Mouse (Mus musculus) mouse trophoblast stem cell (cell line): Measurements from ENCODE around the gene Nos3.
"Not testable (repeated sequence)": the region's sequence is repeated elsewhere in the genome, so short reads cannot be mapped to it uniquely, and the experiment has no call there.

Source experiments
- in situ Hi-C, 2 experiments: fragments of 300-500 bp; cut with MseI, MboI; formaldehyde crosslinking; loops; 2 replicates in 1 of 2; 3 replicates in 1 of 2; pipeline ENCODE4 v1.15.1; 2025

Gene Nos3

DNA sequence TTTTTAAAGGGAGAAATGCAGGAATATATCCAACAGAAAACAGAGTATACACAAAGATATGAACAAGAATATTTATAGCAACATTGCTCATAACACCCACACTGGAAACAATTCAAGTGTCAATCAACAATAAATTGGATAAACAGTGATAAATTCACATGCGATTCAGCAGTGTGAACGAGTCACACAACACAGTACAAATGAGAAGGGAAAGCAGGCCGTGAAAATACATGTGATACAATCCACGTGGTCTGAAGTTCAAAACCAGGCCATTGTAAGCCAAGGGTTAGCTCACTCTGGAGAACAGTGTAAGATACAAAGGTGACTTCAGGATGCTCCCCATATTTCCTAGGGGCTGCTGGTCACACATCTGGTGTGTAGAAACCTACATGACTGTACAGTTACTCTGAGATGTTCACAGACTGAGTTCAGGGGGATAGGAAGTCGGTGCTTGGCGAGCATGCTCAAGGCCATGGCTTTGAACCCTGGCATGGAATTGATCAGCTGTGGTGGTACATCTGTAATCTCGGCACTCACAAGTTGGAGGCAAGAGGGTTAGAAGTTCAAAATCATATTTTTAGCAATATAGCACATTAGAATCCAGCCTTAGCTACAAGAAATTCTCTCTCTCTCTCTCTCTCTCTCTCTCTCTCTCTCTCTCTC, 10.2 kb downstream of the Nos3 start:
- in situ Hi-C loops: no loop called here

DNA sequence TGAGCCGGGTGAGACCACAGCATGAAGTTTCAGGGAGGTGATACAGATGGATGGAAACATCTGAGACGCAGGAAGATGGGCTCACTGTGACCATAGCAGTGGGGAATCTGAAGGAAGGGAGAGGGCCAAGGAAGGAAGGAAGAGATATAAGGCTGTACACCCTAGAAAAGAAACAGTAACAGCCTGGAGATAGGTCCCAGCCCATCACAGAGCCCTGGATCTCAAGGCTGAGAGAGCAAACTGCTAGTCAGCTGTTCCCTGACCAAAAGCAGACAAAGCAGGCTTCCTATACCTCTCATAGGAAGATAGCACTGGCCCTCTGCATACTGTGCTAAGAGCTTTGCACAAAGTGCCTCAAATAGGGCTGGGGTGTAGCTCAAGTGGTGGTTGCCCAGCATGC, 14.1 kb downstream of the Nos3 start:
- in situ Hi-C loops: no loop called here

- in situ Hi-C loops: no loop called here
These were observed 14.9 kb downstream of the Nos3 start for GRCm38 (mm10) chr5:24379501-24379900.

DNA sequence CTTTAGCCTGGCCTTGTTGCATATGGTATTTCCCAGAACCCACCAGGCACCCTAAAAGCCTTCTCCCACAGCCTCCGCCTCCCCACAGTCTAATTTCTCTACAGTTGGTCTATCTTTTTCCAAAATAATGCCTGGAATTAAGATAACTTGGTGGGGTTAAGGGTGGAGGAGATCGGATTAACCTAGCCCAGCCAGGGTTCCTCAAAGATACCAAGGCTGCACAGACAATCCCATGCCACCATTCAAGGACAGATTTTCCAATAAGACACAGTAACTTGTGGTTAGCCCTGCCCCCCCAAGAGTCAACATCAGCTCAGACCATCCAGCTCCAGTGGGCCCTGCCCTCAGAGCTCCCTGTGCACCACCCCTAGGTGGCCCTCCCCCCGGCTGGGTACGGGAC, 15.9 kb downstream of the Nos3 start:
- in situ Hi-C loops: no loop called here

- in situ Hi-C loops: no loop called here
These were observed 16.9 kb downstream of the Nos3 start for GRCm38 (mm10) chr5:24381486-24381885.

- in situ Hi-C loops: no loop called here
These were observed 17.4 kb downstream of the Nos3 start for GRCm38 (mm10) chr5:24381988-24382387.

GRCm38 (mm10) chr5:24383026-24383859, 18.6 kb downstream of the Nos3 start:
- in situ Hi-C loops: no loop called here

DNA sequence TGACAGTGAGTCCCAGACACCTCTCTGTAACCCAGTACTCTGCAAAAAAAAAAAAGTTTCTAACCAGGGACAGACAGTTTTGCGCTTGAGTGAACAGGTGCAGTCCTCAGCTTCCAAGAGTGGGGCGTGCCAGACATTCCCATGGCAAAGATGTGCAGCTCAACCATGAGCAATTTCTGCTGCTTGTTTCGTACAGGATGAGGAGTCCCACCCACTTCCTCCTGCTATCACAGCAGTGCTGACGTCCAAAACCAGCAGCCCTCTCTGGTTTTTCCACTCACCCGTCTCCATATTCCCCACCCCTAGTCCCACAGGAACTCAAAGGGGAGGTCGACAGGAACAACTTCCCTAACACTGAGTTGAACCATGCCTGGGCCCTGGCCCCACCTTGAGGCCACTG, 19.8 kb downstream of the Nos3 start:
- in situ Hi-C loops: no loop called here

- in situ Hi-C loops: no loop called here
These were observed 20.8 kb downstream of the Nos3 start for GRCm38 (mm10) chr5:24385374-24385773.

- in situ Hi-C loops: no loop called here
These were observed 21.4 kb downstream of the Nos3 start for GRCm38 (mm10) chr5:24385887-24386550.

DNA sequence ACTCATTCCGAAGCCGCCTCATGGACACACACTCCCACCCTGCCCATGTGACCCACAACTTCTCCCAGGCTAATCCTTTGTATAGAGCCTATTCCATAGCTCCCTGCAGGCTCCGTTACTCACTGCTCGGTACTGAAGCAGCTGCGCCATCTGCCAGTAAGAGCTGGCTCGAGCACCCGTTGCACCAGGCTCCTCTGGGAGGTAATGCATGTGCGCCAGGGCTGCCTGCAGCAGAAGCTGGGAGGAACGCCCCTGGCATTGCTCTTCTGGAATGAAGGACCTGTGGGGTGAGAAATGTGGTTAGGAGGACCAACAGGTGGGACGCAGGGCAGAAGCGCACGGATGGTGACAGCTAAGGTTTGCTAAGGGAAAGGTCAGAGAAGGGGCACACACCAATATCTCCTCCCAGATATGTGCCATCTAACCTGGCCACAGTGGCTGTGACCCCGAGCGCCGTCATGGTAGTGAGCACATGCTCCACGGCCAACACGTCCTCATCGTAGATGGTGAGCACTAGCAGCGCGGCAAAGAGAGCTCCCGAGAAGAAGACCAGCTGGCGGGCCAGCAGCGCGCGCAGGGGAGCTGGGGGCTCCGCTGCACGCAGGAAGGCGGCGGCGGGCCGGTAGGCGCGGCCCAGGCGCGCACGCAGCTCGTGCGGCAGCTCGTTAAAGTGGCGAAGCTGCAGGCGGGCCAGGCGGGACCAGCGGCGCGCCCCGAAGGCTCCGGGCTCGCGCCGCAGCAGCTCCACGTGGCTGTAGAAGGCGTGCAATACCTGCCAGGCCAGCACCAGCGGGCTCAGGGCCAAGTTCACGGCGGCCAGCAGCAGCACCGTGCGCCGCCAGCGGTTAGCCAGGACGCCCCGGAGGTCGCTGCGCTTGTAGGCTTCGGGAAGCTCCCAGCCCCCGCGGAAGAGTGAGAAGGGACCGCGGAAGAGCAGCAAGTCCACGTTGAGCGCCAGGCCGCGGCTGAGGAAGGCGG, 22.9 kb downstream of the Nos3 start:
- in situ Hi-C loops: no loop called here

GRCm38 (mm10) chr5:24388246-24388915, 23.8 kb downstream of the Nos3 start:
- in situ Hi-C loops: no loop called here

DNA sequence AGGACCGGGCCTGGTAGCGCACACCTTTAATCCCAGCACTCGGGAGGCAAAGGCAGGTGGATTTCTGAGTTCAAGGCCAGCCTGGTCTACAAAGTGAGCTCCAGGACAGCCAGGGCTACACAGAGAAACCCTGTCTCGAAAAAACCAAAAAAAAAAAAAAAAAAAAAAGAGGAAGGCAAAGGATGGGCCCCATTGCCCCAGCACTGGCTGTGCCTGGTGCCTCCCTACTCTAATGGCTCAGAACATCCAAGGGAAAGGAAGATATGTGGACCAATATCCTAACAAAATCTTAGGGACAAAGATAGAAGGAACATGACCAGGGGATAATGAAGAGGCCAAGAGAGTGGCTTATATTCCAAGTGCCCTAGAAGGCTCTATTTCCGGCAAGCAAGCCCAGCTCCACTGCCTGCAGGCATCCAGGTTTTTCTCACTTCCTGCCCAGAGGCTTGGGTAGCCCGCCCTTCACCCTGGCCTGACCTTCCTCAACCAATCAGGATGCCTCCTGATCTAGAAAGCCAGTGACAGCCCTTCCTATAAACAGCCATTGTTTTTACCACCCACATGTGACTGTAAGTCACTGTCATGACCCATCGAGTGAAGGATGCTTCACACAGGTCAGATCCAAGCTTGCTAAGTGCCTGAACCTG, 24.5 kb downstream of the Nos3 start:
- in situ Hi-C loops: no loop called here

- in situ Hi-C loops: no loop called here
These were observed 25.0 kb downstream of the Nos3 start for GRCm38 (mm10) chr5:24389658-24390020.

- in situ Hi-C loops: no loop called here
These were observed 27.3 kb downstream of the Nos3 start, which contains the start of gene Atg9b for GRCm38 (mm10) chr5:24391864-24392263. Atg9b (minus strand) TSS chr5:24392143.

GRCm38 (mm10) chr5:24392724-24393123, 28.1 kb downstream of the Nos3 start:
- in situ Hi-C loops: no loop called here

- in situ Hi-C loops: no loop called here
These were observed 28.9 kb downstream of the Nos3 start, which contains the start of gene Abcb8 for GRCm38 (mm10) chr5:24393392-24393997. Abcb8 (plus strand) TSS chr5:24393663.

GRCm38 (mm10) chr5:24394165-24394894, 29.7 kb downstream of the Nos3 start:
- in situ Hi-C loops: no loop called here

DNA sequence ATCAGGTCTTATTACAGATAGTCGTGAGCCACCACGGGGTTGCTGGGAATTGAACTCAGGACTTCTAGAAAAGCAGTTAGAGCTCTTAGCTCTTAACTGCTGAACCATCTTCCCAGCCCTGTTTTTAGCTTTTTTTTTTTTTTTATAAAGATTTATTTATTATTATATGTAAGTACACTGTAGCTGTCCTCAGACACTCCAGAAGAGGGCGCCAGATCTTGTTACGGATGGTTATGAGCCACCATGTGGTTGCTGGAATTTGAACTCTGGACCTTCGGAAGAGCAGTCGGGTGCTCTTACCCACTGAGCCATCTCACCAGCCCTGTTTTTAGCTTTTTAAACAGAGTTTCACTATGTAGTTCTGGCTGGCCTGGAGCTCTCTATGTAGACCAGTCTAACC, 31.6 kb downstream of the Nos3 start:
- in situ Hi-C loops: not testable (repeated sequence)
